Mouse (Mus musculus) testis, postnatal 14 days (tissue): ENCODE data around the gene Ctnnd2.

Experiments
- DNase-seq: peaks from one replicate; pipeline ENCODE4 v3.0.0; 2021; ENCODE audit warnings: low spot score

Ctnnd2 gene

DNA sequence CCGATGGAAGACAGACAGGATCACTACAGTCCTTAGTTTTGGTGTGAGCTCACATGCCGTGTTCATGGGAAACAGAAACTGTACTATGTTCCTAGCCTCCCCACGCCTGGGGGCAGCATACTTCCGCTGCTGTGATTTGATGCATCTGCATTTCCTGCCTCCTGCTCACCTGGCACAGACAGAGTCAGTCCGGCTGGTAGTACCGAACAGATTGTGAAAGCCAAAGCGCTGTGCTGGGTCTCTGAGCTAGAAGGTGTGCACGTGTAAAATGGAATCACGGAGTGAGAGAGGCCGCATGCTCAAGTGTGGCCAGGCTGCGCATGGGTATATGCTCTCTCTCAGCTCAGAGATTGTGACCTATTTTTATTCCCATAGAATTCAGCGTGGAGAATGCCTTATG is 820.0 kb downstream of the Ctnnd2 start:
- DNase-seq = no peak

- DNase-seq = no peak
These were observed 820.5 kb downstream of the Ctnnd2 start for GRCm38 (mm10) chr15:30992901-30993300.

- DNase-seq = no peak
These were observed 823.0 kb downstream of the Ctnnd2 start for GRCm38 (mm10) chr15:30995346-30995745.

DNA sequence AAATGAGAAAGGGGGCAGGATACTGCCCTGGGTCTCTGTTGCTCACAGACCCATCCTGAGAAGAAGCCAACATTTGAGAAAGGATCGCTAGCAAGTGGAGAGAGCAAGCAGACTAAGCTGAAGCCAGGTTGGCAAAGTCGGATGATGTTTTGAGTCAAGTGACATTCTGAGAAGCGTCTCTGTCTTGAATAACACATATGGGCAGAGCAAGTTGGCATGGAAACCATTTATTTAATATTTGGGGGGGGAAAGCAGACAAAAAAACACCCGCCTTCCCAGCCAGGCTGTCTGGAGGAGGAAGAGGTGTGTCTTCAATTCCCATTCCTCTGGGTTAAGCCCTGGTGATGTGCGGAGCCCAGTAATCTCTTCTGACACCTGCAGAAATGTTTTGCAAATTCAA is 832.1 kb downstream of the Ctnnd2 start:
- DNase-seq = no peak

DNA sequence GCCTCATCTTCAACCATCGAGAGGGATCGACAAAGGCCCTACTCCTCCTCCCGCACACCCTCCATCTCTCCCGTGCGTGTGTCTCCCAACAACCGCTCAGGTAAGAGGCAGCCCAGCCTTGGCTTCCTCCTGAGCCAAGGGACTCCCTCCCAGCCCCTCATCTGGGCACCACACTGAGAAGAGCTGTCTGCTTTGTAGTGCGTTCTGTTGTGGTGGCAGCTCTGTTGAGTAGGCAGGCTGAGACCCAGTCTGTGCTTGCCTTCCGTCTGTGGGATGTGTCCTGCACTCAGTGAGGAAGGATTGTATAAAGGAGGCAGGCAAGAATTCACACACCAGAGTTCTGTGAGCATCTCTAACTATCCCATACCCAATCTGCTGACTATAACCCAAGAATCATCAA is 832.6 kb downstream of the Ctnnd2 start:
- DNase-seq = no peak

DNA sequence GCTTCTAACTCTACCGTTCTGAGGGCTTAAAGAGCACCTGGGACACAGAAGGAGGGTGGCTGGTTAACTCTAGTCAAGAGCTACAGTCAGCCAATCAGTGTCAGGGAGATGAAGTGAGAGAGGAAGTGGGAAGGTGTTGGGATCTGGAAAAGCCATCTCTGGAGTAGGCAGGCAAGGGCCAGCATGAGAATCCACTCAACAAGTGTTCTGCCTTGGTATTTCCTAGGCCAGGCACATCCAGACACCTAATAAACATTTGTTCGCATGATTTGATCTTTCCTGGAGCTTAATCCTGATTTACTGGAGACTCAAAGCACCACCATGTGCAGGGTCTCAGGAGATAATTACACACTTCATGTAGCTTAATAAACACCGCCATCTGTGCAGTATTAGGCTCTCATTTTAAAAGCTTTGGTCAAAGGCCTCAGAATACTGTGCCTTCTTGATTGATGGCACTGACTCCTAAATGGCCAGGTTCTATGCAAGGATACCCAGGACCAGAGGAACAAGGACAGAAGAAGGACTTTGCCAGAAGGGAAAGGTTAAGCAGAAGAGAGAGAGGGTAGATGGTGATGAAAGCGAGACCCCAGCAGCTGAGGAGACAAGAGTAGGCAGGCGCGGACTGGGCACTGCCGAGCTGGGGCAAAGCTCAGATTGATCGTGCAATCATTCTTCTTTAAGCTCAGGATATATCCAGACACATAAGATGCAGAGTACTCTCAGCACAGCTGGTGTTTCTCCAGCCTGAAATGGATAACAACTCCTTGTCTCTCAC is 833.8 kb downstream of the Ctnnd2 start:
- no peak for DNase-seq

- DNase-seq = no peak
These were observed 834.4 kb downstream of the Ctnnd2 start for GRCm38 (mm10) chr15:31006825-31007157.

DNA sequence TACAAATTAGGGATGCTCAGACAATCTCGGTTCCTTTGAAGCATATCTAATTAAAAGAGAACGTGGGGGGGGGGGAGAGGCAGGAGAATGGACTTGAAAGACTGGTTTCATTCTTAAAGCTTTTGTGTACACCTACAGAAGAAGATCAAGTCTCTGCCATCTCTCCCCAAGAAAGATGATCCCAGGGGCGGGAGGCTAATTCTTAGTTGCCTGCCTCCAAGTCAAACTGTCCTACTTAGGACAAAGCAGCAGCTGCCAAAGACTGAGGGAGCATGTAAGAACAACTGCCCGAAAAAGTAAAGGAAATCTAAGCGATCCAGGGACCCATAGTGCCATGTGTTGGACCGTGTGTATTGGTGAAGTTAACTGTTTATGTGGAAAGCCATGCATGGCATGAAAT is 836.2 kb downstream of the Ctnnd2 start:
- DNase-seq = no peak

DNA sequence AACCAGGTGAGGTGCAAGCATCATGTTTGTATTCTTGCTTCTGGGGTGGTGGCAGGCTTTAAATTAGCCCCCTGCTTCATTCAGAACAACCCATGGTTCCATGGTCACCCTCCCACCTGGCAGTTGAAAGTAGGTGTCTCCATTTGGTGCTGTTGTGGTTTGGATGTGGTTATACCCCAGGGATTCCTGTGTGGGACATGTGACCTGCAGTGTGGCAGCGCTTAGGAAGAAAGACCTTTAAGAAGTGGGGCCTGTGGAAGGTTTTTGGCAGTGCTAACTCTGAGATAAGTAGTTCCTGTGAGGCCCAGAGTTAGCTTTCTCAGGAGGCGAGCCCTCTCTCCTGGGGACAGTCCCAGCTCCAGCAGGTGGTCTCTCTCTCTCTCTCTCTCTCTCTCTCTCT is 848.4 kb downstream of the Ctnnd2 start:
- no peak for DNase-seq

DNA sequence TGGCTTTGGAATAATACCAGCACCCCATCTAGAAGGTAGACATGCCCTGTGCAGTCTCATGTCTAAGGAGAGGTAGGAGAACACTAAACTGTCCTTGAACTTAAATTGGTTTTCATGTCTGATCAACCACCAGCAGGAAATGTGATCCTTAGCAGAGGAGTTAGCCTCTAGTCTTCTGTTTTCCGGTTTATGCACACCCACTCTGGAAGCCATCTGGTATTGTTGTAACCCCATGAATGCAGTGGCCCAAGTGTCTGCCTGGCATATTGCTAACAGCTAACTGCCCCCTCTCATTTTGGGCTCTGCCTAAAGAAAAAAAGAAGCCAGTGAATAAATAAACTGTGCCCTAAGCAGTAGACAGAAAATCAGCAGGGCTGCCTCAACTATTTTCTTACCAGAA is 849.6 kb downstream of the Ctnnd2 start:
- no peak for DNase-seq

- no peak for DNase-seq
These were observed 850.1 kb downstream of the Ctnnd2 start for GRCm38 (mm10) chr15:31022497-31022896.

- DNase-seq = no peak
These were observed 851.4 kb downstream of the Ctnnd2 start for GRCm38 (mm10) chr15:31023766-31024165.

DNA sequence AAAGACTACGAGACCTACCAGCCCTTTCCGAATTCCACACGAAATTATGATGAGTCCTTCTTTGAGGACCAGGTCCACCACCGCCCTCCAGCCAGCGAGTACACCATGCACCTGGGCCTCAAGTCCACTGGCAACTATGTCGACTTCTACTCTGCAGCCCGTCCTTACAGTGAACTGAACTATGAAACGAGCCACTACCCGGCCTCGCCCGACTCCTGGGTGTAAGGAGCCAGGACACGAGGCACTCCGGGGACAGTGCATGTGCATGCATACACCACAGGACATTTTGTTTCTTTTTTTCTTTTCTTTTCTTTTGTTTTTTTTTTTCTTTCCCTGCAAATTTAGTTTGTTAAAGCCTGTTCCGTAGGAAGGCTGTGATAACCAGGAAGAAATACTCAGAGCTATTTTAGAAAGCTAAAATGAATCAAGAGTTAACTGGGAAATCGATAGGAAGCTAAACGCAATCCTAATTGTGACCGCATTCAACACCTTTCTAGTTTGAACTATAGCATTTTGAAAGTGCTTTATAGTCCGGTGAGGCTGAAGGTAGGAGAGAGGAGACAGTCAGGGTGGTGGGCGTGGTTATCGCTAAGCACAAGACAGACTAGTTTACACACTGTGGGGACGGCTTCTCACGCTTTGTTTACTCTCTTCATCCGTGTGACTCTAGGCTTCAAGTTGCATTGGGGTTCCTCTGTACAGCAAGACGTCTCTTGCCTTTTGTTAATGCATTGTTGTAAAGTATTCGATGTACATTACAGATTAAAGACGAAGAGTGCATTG is 855.2 kb downstream of the Ctnnd2 start:
- DNase-seq = no peak

DNA sequence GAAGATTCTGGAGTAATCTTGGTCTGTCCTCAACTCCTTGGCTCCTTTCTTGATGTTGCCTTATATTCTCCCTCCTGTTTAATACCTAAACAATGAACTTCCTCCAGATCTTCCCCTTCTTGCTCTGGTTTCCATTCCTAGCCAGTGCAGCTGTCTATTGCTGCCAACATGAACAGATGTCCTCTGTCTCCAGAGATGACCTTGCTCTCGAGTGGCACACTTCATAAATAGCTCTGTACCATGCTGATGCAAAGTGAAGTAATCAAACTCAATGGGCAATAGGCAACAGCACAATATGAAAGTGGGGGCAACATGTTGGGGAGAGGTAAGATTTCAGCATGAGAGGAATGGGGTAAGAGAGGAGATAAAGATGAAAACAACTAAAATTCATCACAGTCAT is 872.6 kb downstream of the Ctnnd2 start:
- DNase-seq = no peak

GRCm38 (mm10) chr15:31051496-31051895 is 879.1 kb downstream of the Ctnnd2 start:
- DNase-seq = no peak

- DNase-seq = no peak
These were observed 883.8 kb downstream of the Ctnnd2 start for GRCm38 (mm10) chr15:31056145-31056544.

DNA sequence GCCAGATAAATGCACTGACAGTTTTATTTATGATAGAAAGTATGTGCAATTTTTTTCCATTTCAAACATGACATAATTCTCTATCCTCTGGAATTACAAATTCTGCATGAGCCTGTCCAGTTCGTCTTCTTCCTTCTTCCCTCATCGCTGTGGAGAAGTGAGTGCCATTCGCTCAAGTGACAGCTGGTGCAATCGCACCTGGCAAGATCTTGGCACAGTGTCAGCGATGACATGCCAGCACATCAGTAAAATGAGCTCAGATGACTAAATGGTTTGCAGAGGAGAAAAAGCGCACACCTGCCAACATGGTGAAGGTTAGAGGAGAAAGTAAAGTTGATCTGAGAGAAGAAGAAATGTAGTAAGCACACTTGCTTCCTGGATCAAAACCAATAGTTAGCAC is 885.9 kb downstream of the Ctnnd2 start:
- no peak for DNase-seq

- DNase-seq = no peak
These were observed 891.3 kb downstream of the Ctnnd2 start for GRCm38 (mm10) chr15:31063734-31064133.

DNA sequence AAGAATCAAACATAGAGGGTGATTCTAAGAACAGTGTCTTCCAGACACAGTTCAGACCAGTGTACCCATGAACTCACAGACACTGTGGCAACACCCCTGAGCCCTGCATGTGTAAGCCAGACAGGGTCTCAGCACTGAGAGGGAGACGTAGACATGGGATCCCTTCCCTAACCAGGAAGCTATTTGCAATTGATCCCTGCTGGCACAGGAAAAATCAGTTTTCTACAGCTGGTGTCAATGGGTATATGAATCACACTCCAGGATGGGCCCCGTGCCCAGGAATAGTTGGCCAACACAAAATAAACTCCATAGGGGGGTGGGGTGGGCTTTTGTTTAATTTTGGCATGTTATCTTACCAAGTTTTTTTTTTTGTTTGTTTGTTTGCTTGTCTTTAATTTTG is 895.7 kb downstream of the Ctnnd2 start:
- DNase-seq = no peak

DNA sequence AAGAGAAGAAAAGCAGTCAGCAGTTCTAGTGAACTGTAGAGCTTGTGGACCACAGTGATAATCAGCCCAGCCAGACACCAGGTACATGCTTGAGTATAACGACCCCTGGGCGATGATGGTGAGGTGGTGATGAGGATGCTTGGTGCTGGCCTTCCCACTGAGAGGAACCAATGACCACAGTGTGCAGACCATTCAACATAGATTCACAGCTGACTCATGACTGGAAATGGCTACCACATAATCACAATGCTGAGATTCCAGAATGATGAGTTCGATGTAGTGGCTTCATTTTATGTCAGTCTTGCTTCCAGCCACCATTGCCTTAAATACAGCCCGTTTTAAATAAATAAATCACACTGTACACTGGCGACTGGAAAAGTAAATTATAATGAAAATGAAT is 897.9 kb downstream of the Ctnnd2 start:
- DNase-seq = no peak
